Mouse (Mus musculus): ENCODE results near the gene Rai1. TPM values are rescaled to one million over a fixed set of nuclear protein-coding genes. Genes with fewer than 3 reads are reported as not detected.

The Rai1 gene
- polyA plus RNA-seq, 1 experiment from 2014 or later, result 22.9 TPM

DNA sequence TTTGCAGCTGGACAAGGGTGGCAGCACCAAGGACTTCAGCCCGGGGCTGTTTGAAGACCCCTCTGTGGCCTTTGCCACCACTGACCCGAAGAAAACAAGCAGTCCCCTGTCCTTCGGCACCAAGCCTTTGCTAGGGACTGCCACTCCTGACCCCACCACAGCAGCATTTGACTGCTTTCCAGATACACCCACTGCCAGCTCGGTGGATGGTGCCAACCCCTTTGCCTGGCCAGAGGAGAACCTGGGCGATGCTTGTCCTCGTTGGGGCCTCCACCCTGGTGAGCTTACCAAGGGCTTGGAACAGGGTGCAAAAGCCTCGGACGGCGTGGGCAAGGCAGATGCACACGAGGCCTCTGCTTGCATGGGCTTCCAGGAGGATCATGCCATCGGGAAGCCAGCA, 82.3 kb downstream of the Rai1 start:
- Histone ChIP-seq H3K4me3 (ENCODE audit: low read length) (no peak overlapping the region), H3K4me2 (ENCODE audit: low read depth, low read length) (no peak overlapping the region), H3K27me3 (ENCODE audit: control insufficient read depth, insufficient read depth, low read depth, low read length) (no peaks in the 10 kb centered on the region), H3K27ac (ENCODE audit: low read length) (no peak overlapping the region), H3K9ac (ENCODE audit: low read length) (no peak overlapping the region), H3K36me3 (ENCODE audit: control insufficient read depth, insufficient read depth, low read length) (peaks cover 38% of the 10 kb centered on the region), H3K4me1 (replicated peaks; ENCODE audit: control insufficient read depth, insufficient read depth, low read length) (peaks cover 40% of the 10 kb centered on the region), H3K9me3 (ENCODE audit: control insufficient read depth, low read length) (no peaks in the 10 kb centered on the region)
- WGBS, result 85% methylated on average over 11 of the region's 11 CpGs
- no peak for ATAC-seq (ENCODE audit: low read depth)

GRCm38 (mm10) chr11:60188275-60188853, 83.6 kb downstream of the Rai1 start:
- no peak overlapping the region for H3K27ac ChIP-seq (ENCODE audit: low read length)
- no peak overlapping the region for H3K9ac ChIP-seq (ENCODE audit: low read length)
- 86% methylated on average over 25 of the region's 25 CpGs for WGBS
- H3K4me2 ChIP-seq (ENCODE audit: low read depth, low read length), result no peak overlapping the region
- peaks cover 30% of the 10 kb centered on the region for H3K4me1 ChIP-seq (replicated peaks; ENCODE audit: control insufficient read depth, insufficient read depth, low read length)
- no peaks in the 10 kb centered on the region for H3K27me3 ChIP-seq (ENCODE audit: control insufficient read depth, insufficient read depth, low read depth, low read length)
- H3K36me3 ChIP-seq (ENCODE audit: control insufficient read depth, insufficient read depth, low read length), result peaks cover 38% of the 10 kb centered on the region
- no peak for ATAC-seq (ENCODE audit: low read depth)
- no peaks in the 10 kb centered on the region for H3K9me3 ChIP-seq (ENCODE audit: control insufficient read depth, low read length)
- no peak overlapping the region for H3K4me3 ChIP-seq (ENCODE audit: low read length)

DNA sequence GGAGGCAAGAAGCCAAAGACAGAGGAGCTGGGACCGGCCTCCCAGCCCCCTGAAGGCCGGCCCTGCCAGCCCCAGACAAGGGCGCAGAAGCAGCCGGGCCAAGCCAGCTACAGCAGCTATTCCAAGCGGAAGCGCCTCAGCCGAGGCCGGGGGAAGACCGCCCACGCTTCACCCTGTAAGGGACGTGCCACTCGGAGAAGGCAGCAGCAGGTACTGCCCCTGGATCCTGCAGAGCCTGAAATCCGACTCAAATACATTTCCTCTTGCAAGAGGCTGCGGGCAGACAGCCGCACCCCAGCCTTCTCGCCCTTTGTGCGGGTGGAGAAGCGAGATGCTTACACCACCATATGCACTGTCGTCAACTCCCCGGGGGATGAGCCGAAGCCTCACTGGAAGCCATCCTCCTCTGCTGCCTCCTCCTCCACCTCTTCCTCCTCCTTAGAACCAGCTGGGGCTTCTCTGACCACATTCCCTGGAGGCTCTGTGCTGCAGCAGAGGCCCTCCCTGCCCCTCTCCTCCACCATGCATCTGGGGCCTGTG, 84.8 kb downstream of the Rai1 start:
- Histone ChIP-seq H3K27ac (ENCODE audit: low read length) (0 out of 2 replicates have a peak overlapping the region, but pooled peaks have one; percentile 0), H3K9me3 (ENCODE audit: control insufficient read depth, low read length) (peaks cover 2% of the 10 kb centered on the region), H3K9ac (ENCODE audit: low read length) (no peak overlapping the region), H3K4me3 (ENCODE audit: low read length) (no peak overlapping the region), H3K4me2 (ENCODE audit: low read depth, low read length) (no peak overlapping the region), H3K36me3 (ENCODE audit: control insufficient read depth, insufficient read depth, low read length) (peaks cover 47% of the 10 kb centered on the region), H3K27me3 (ENCODE audit: control insufficient read depth, insufficient read depth, low read depth, low read length) (no peaks in the 10 kb centered on the region), H3K4me1 (replicated peaks; ENCODE audit: control insufficient read depth, insufficient read depth, low read length) (peaks cover 18% of the 10 kb centered on the region)
- no peak for ATAC-seq (ENCODE audit: low read depth)
- 68% methylated on average over 20 of the region's 21 CpGs for WGBS

- no peak overlapping the region for H3K4me3 ChIP-seq (ENCODE audit: low read length)
- H3K4me2 ChIP-seq (ENCODE audit: low read depth, low read length), result no peak overlapping the region
- H3K36me3 ChIP-seq (ENCODE audit: control insufficient read depth, insufficient read depth, low read length), result peaks cover 52% of the 10 kb centered on the region
- peaks cover 14% of the 10 kb centered on the region for H3K4me1 ChIP-seq (replicated peaks; ENCODE audit: control insufficient read depth, insufficient read depth, low read length)
- ATAC-seq (ENCODE audit: low read depth), result no peak
- peaks cover 7% of the 10 kb centered on the region for H3K9me3 ChIP-seq (ENCODE audit: control insufficient read depth, low read length)
- no peak overlapping the region; the same call in 1 of the 2 replicates for H3K9ac ChIP-seq (ENCODE audit: low read length)
- no peaks in the 10 kb centered on the region for H3K27me3 ChIP-seq (ENCODE audit: control insufficient read depth, insufficient read depth, low read depth, low read length)
- no peak overlapping the region; the same call in 1 of the 2 replicates for H3K27ac ChIP-seq (ENCODE audit: low read length)
- WGBS, result 73% methylated on average over 17 of the region's 17 CpGs
Observed at GRCm38 (mm10) chr11:60190055-60190641, 85.3 kb downstream of the Rai1 start.

DNA sequence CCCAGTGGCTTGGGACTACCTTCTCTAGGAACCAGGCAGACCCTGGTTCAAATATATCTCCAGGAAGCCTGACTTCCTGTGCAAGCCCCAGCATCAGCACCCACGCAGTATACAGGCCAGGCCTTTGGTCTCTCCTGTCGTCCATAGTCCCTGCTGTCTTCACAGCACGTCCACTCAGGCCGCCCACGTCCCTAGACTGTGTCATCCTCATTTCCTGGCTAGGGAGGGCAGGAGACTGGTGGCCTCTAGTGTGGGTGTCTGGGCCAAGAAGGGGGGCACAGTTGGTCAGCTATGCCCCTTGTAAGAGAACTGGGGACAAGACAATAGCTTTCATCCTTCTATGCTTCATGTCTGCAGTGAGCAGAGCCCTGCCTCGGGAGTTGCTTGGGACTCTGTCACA, 87.7 kb downstream of the Rai1 start:
- Histone ChIP-seq H3K36me3 (ENCODE audit: control insufficient read depth, insufficient read depth, low read length) (peaks cover 35% of the 10 kb centered on the region), H3K27me3 (ENCODE audit: control insufficient read depth, insufficient read depth, low read depth, low read length) (no peaks in the 10 kb centered on the region), H3K4me3 (ENCODE audit: low read length) (no peak overlapping the region), H3K27ac (ENCODE audit: low read length) (no peak overlapping the region), H3K9ac (ENCODE audit: low read length) (no peak overlapping the region), H3K4me1 (replicated peaks; ENCODE audit: control insufficient read depth, insufficient read depth, low read length) (peaks cover 3% of the 10 kb centered on the region; the same call in 1 of the 2 replicates), H3K9me3 (ENCODE audit: control insufficient read depth, low read length) (peaks cover 7% of the 10 kb centered on the region), H3K4me2 (ENCODE audit: low read depth, low read length) (no peak overlapping the region)
- 68% methylated on average over 6 of the region's 6 CpGs for WGBS
- 0 out of 2 replicates have a peak, but pooled peaks have one; percentile 8 for ATAC-seq (ENCODE audit: low read depth)

- Histone ChIP-seq H3K4me3 (ENCODE audit: low read length) (no peak overlapping the region), H3K27ac (ENCODE audit: low read length) (no peak overlapping the region), H3K4me2 (ENCODE audit: low read depth, low read length) (no peak overlapping the region), H3K9me3 (ENCODE audit: control insufficient read depth, low read length) (peaks cover 7% of the 10 kb centered on the region), H3K36me3 (ENCODE audit: control insufficient read depth, insufficient read depth, low read length) (peaks cover 35% of the 10 kb centered on the region), H3K4me1 (replicated peaks; ENCODE audit: control insufficient read depth, insufficient read depth, low read length) (peaks cover 3% of the 10 kb centered on the region; the same call in 1 of the 2 replicates), H3K9ac (ENCODE audit: low read length) (no peak overlapping the region), H3K27me3 (ENCODE audit: control insufficient read depth, insufficient read depth, low read depth, low read length) (no peaks in the 10 kb centered on the region)
- 64% methylated on average over 4 of the region's 4 CpGs for WGBS
- no peak for ATAC-seq (ENCODE audit: low read depth)
Observed at GRCm38 (mm10) chr11:60193556-60193955, 88.7 kb downstream of the Rai1 start.

DNA sequence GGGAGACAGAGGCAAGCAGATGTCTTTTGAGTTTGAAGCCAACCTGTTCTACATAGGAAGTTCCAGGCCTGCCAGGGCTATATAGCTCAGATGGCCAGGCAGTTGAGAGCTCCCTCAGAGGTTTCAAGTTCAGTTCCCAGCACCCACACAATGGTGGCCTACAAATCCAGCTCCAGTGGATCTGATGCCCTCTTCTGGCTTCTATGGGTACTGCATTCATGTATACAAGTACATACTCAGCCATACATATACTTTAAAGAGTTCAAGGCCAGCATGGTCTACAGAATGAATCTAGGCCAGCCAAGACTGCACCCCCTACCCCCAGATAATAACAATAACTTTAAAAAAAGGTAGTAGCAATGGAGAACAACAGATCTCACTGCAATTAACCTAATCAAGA, 90.3 kb downstream of the Rai1 start:
- no peaks in the 10 kb centered on the region for H3K27me3 ChIP-seq (ENCODE audit: control insufficient read depth, insufficient read depth, low read depth, low read length)
- no peak overlapping the region for H3K27ac ChIP-seq (ENCODE audit: low read length)
- peaks cover 7% of the 10 kb centered on the region for H3K9me3 ChIP-seq (ENCODE audit: control insufficient read depth, low read length)
- ATAC-seq (ENCODE audit: low read depth), result no peak
- no peak overlapping the region for H3K4me3 ChIP-seq (ENCODE audit: low read length)
- H3K4me2 ChIP-seq (ENCODE audit: low read depth, low read length), result no peak overlapping the region
- no peak overlapping the region for H3K9ac ChIP-seq (ENCODE audit: low read length)
- H3K36me3 ChIP-seq (ENCODE audit: control insufficient read depth, insufficient read depth, low read length), result peaks cover 39% of the 10 kb centered on the region
- peaks cover 4% of the 10 kb centered on the region; the same call in 1 of the 2 replicates for H3K4me1 ChIP-seq (replicated peaks; ENCODE audit: control insufficient read depth, insufficient read depth, low read length)

GRCm38 (mm10) chr11:60196344-60196743, 91.5 kb downstream of the Rai1 start:
- no peak overlapping the region for H3K4me3 ChIP-seq (ENCODE audit: low read length)
- peaks cover 4% of the 10 kb centered on the region; the same call in 1 of the 2 replicates for H3K4me1 ChIP-seq (replicated peaks; ENCODE audit: control insufficient read depth, insufficient read depth, low read length)
- no peaks in the 10 kb centered on the region for H3K27me3 ChIP-seq (ENCODE audit: control insufficient read depth, insufficient read depth, low read depth, low read length)
- ATAC-seq (ENCODE audit: low read depth), result no peak
- peaks cover 7% of the 10 kb centered on the region for H3K9me3 ChIP-seq (ENCODE audit: control insufficient read depth, low read length)
- peaks cover 45% of the 10 kb centered on the region for H3K36me3 ChIP-seq (ENCODE audit: control insufficient read depth, insufficient read depth, low read length)
- no peak overlapping the region for H3K4me2 ChIP-seq (ENCODE audit: low read depth, low read length)
- no peak overlapping the region for H3K9ac ChIP-seq (ENCODE audit: low read length)
- 68% methylated on average over 5 of the region's 5 CpGs for WGBS
- no peak overlapping the region for H3K27ac ChIP-seq (ENCODE audit: low read length)

DNA sequence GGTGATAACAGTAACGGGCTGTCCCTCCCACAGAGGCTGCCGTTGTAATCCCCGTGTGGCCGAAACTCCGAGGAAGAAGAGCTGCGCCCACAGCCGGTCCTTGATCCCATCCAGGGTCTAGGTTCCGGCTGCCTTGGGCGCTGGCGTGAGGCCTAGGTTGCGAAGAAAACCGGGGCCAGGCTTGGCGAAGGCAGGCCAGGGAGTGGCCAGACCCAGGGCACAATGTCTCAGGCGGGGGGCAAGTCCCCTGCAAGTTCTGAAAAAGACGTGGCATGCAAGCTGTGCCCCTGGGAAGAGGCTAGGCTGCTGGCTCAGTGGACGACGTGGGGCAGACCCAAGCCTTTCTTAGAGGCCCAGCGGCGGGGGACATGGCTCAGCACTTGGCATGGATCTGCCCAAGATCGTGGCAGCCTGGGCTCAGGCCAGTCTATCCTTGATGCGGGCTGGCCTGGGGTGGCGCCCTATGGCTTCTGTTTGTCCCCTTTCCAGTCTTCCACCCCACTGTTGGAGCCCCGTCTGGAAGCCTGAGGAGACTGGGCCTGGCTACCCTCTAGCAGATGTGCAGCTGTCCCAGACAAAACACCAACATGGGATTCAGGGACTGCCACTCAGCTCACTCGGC, 93.3 kb downstream of the Rai1 start:
- ATAC-seq (ENCODE audit: low read depth), result no peak
- 74% methylated on average over 24 of the region's 24 CpGs for WGBS
- Histone ChIP-seq H3K4me3 (ENCODE audit: low read length) (no peak overlapping the region), H3K9ac (ENCODE audit: low read length) (no peak overlapping the region), H3K4me1 (replicated peaks; ENCODE audit: control insufficient read depth, insufficient read depth, low read length) (peaks cover 4% of the 10 kb centered on the region; the same call in 1 of the 2 replicates), H3K27ac (ENCODE audit: low read length) (no peak overlapping the region), H3K27me3 (ENCODE audit: control insufficient read depth, insufficient read depth, low read depth, low read length) (no peaks in the 10 kb centered on the region), H3K4me2 (ENCODE audit: low read depth, low read length) (no peak overlapping the region), H3K36me3 (ENCODE audit: control insufficient read depth, insufficient read depth, low read length) (peaks cover 56% of the 10 kb centered on the region), H3K9me3 (ENCODE audit: control insufficient read depth, low read length) (peaks cover 7% of the 10 kb centered on the region)
